Comparison of ENCODE assay signal across 24 mouse cellular contexts in genomic region chr15:88813262-88813661, GRCm38 (mm10). TPM values are rescaled to one million over a fixed set of nuclear protein-coding genes. Genes with fewer than 3 reads are reported as not detected.
A peak's percentile ranks its signal among the peaks of the same experiment; 100 is the strongest.
DNase-seq lines count a peak whose midpoint lies in the region; ATAC-seq and TF ChIP-seq lines count a peak whose summit lies in the region.
"Had no signal": no experiment of that assay in that cellular context is flagged by ENCODE, and none has a peak within 500 bp of the region (broad histone marks: within the 10 kb centered on the region; RNA-seq: fewer than 3 reads in every experiment).

No protein-coding gene starts in this region.

- TF ChIP-seq EP300 in lung, postnatal 0 days (IDR thresholded peaks at IDR 0.05): no peak

- peak; percentile 53 for DNase-seq in heart, embryonic 10.5 days (ENCODE audit: low spot score)
- no peak for DNase-seq in heart, adult 18-20 months
- DNase-seq in kidney, postnatal 0 days (ENCODE audit: low spot score): no peak
- DNase-seq in kidney, adult 11 months: no peak
- DNase-seq in liver, adult 2 months (ENCODE audit: extremely low read depth, low read depth, low spot score): no peak
- no peak for DNase-seq in liver, embryonic 11.5 days (ENCODE audit: low spot score)
- no peak for DNase-seq in lung, postnatal 0 days (ENCODE audit: low spot score)
- no peak for DNase-seq in lung, postnatal 14 days
- DNase-seq: adrenal gland, postnatal 10 days; adrenal gland, postnatal 36 days; cerebellum, adult 18-20 months; cerebellum, adult 9-10 months; cerebellum, postnatal 14 days; gastrocnemius, postnatal 10 days; heart, postnatal 10 days; heart, postnatal 36 days had no signal

- H3K9ac ChIP-seq in kidney, postnatal 0 days (ENCODE audit: low read depth, low read length): no peak overlapping the region
- no peak overlapping the region for H3K9ac ChIP-seq in liver, adult 2 months (ENCODE audit: low read depth, low read length)
- no peak overlapping the region for H3K9ac ChIP-seq in liver, embryonic 11.5 days (ENCODE audit: low read depth, low read length)
- H3K9ac ChIP-seq in lung, postnatal 0 days (replicated peaks; ENCODE audit: low read depth): no peak overlapping the region
- H3K9ac ChIP-seq: forebrain, embryonic 13.5 days; heart, embryonic 12.5 days; heart, embryonic 15.5 days; hindbrain, embryonic 13.5 days had no signal

- H3K36me3 ChIP-seq in heart, embryonic 10.5 days: peaks cover 80% of the 10 kb centered on the region
- peaks cover 6% of the 10 kb centered on the region; the same call in 1 of the 2 replicates for H3K36me3 ChIP-seq in kidney, postnatal 0 days (ENCODE audit: insufficient read depth, low read length)
- peaks cover 9% of the 10 kb centered on the region; the same call in 1 of the 2 replicates for H3K36me3 ChIP-seq in liver, adult 2 months (ENCODE audit: control insufficient read depth, insufficient read depth, low read length)
- H3K36me3 ChIP-seq in liver, embryonic 11.5 days (ENCODE audit: control insufficient read depth, insufficient read depth, low read length): peaks cover 18% of the 10 kb centered on the region
- H3K36me3 ChIP-seq in lung, postnatal 0 days (ENCODE audit: insufficient read depth, low read length): no peaks in the 10 kb centered on the region

- no peak overlapping the region for H3K4me2 ChIP-seq in kidney, postnatal 0 days (ENCODE audit: low read length)
- H3K4me2 ChIP-seq in liver, embryonic 11.5 days: no peak overlapping the region
- no peak overlapping the region for H3K4me2 ChIP-seq in lung, postnatal 0 days (replicated peaks; ENCODE audit: low read depth, low read length)
- H3K4me2 ChIP-seq: forebrain, embryonic 13.5 days; heart, embryonic 12.5 days; heart, embryonic 15.5 days; hindbrain, embryonic 13.5 days had no signal

- no peaks in the 10 kb centered on the region for H3K9me3 ChIP-seq in heart, embryonic 10.5 days
- H3K9me3 ChIP-seq in kidney, postnatal 0 days (replicated peaks; ENCODE audit: low read length): no peaks in the 10 kb centered on the region
- no peaks in the 10 kb centered on the region for H3K9me3 ChIP-seq in liver, embryonic 11.5 days (ENCODE audit: control insufficient read depth, low read length)
- H3K9me3 ChIP-seq in lung, postnatal 0 days (ENCODE audit: low read length): no peaks in the 10 kb centered on the region
- H3K9me3 ChIP-seq: forebrain, embryonic 10.5 days; forebrain, embryonic 13.5 days; heart, embryonic 12.5 days; heart, embryonic 15.5 days; hindbrain, embryonic 10.5 days; hindbrain, embryonic 13.5 days had no signal

- no peaks in the 10 kb centered on the region for H3K79me2 ChIP-seq in liver, adult 2 months (ENCODE audit: control insufficient read depth, insufficient read depth, low read length)

- ATAC-seq in kidney, postnatal 0 days (replicated peaks; ENCODE audit: low FRiP score, low read depth): no peak
- ATAC-seq in liver, embryonic 11.5 days (replicated peaks; ENCODE audit: low FRiP score): no peak
- no peak for ATAC-seq in lung, postnatal 0 days
- ATAC-seq: activated CD4-positive, CD25-positive, alpha-beta regulatory T cell, adult 4 months; forebrain, embryonic 13.5 days; forebrain, embryonic 16.5 days had no signal

- H3K27me3 ChIP-seq in heart, embryonic 10.5 days (ENCODE audit: insufficient read depth, poor library complexity, severe bottlenecking): no peaks in the 10 kb centered on the region
- no peaks in the 10 kb centered on the region for H3K27me3 ChIP-seq in kidney, postnatal 0 days (ENCODE audit: insufficient read depth, low read length)
- no peaks in the 10 kb centered on the region for H3K27me3 ChIP-seq in liver, adult 2 months (ENCODE audit: control insufficient read depth, insufficient read depth, low read length)
- H3K27me3 ChIP-seq in liver, embryonic 11.5 days (replicated peaks; ENCODE audit: control insufficient read depth, insufficient read depth, low read length): no peaks in the 10 kb centered on the region
- H3K27me3 ChIP-seq in lung, postnatal 0 days (replicated peaks; ENCODE audit: insufficient read depth, low read length): no peaks in the 10 kb centered on the region
- H3K27me3 ChIP-seq: forebrain, embryonic 13.5 days; heart, embryonic 12.5 days; heart, embryonic 15.5 days; hindbrain, embryonic 13.5 days had no signal

- no peak overlapping the region for H3K27ac ChIP-seq in heart, embryonic 10.5 days
- H3K27ac ChIP-seq in kidney, postnatal 0 days: no peak overlapping the region
- H3K27ac ChIP-seq in liver, adult 2 months (replicated peaks; ENCODE audit: insufficient read depth, low read depth, low read length): no peak overlapping the region
- H3K27ac ChIP-seq in liver, embryonic 11.5 days (ENCODE audit: low read depth, low read length): no peak overlapping the region
- no peak overlapping the region for H3K27ac ChIP-seq in lung, postnatal 0 days (ENCODE audit: low read length)
- H3K27ac ChIP-seq: forebrain, embryonic 10.5 days; forebrain, embryonic 13.5 days; heart, embryonic 15.5 days; hindbrain, embryonic 10.5 days; hindbrain, embryonic 13.5 days had no signal

- H3K4me1 ChIP-seq in heart, embryonic 10.5 days: peaks cover 2% of the 10 kb centered on the region; the same call in 1 of the 2 replicates
- H3K4me1 ChIP-seq in kidney, postnatal 0 days (replicated peaks; ENCODE audit: insufficient read depth, low read length): no peaks in the 10 kb centered on the region
- H3K4me1 ChIP-seq in liver, adult 2 months (ENCODE audit: control insufficient read depth, insufficient read depth, low read length): peaks cover under 1% of the 10 kb centered on the region; the same call in 1 of the 2 replicates
- H3K4me1 ChIP-seq in liver, embryonic 11.5 days (replicated peaks; ENCODE audit: control insufficient read depth, insufficient read depth, low read length): no peaks in the 10 kb centered on the region
- no peaks in the 10 kb centered on the region for H3K4me1 ChIP-seq in lung, postnatal 0 days (ENCODE audit: insufficient read depth, low read depth, low read length)

- 86% methylated on average over 3 of the region's 3 CpGs for WGBS in heart, embryonic 10.5 days
- WGBS in kidney, postnatal 0 days: 92% methylated on average over 3 of the region's 3 CpGs
- WGBS in liver, adult 2 months: 88% methylated on average over 3 of the region's 3 CpGs
- 82% methylated on average over 3 of the region's 3 CpGs for WGBS in liver, embryonic 11.5 days
- 84% methylated on average over 3 of the region's 3 CpGs for WGBS in lung, postnatal 0 days

- TF ChIP-seq POLR2A in liver, adult 2 months (IDR thresholded peaks at IDR 0.05; ENCODE audit: extremely low read depth, insufficient read depth, low read length): no peak

- TF ChIP-seq CTCF in kidney, postnatal 0 days (IDR thresholded peaks at IDR 0.05; ENCODE audit: low read depth): peak; percentile 51
- TF ChIP-seq CTCF in liver, adult 2 months (IDR thresholded peaks at IDR 0.05; ENCODE audit: low read depth, low read length): 0 out of 2 replicates have a peak, but pooled peaks have one; percentile 10
- TF ChIP-seq CTCF in lung, postnatal 0 days (IDR thresholded peaks at IDR 0.05): peak; percentile 38

- H3K4me3 ChIP-seq in heart, embryonic 10.5 days: no peak overlapping the region
- H3K4me3 ChIP-seq in kidney, postnatal 0 days (replicated peaks; ENCODE audit: low read depth, low read length): no peak overlapping the region
- no peak overlapping the region for H3K4me3 ChIP-seq in liver, adult 2 months (ENCODE audit: insufficient read depth, low read depth, low read length)
- H3K4me3 ChIP-seq in liver, embryonic 11.5 days (ENCODE audit: low read depth, low read length): no peak overlapping the region
- H3K4me3 ChIP-seq in lung, postnatal 0 days (ENCODE audit: low read depth, low read length): no peak overlapping the region
- H3K4me3 ChIP-seq: forebrain, embryonic 10.5 days; forebrain, embryonic 13.5 days; heart, embryonic 12.5 days; heart, embryonic 15.5 days; hindbrain, embryonic 10.5 days; hindbrain, embryonic 13.5 days had no signal

RNA-seq across cellular contexts. Expression of gene Alg12, which starts 5.9 kb away (rescaled TPM):
- 14.6 and 15.2 TPM in 2 replicates for polyA plus RNA-seq in heart, embryonic 10.5 days (2016; fragmentation: Nextera tagmentation; extraction: Ambion mirVana)
- 1 to 10 TPM; 8.3 to 8.8 TPM for total RNA-seq in heart, adult 18-20 months (2021)
- polyA plus RNA-seq in kidney, postnatal 0 days (2015; fragmentation: Nextera tagmentation; extraction: Ambion mirVana): 9.8 and 11.2 TPM in 2 replicates
- total RNA-seq in liver, adult 2 months (2014; rRNA removed): 4.9 and 5.8 TPM in 2 replicates
- polyA plus RNA-seq in liver, adult 2 months (2012; rRNA removed): 9.4 and 14.4 TPM in 2 replicates
- polyA plus RNA-seq in liver, embryonic 11.5 days (2014; fragmentation: Nextera tagmentation; extraction: Ambion mirVana): 13.9 and 14.2 TPM in 2 replicates
- polyA plus RNA-seq in lung, postnatal 0 days (2015; fragmentation: Nextera tagmentation; extraction: Ambion mirVana): 7.2 and 7.9 TPM in 2 replicates

RNA-seq across cellular contexts. Expression of gene Creld2, which starts 6.2 kb away (rescaled TPM):
- polyA plus RNA-seq in heart, embryonic 10.5 days (2016; fragmentation: Nextera tagmentation; extraction: Ambion mirVana): 98.6 and 126 TPM in 2 replicates
- 10 to 100 TPM; 19.6 to 28.7 TPM for total RNA-seq in heart, adult 18-20 months (2021)
- polyA plus RNA-seq in kidney, postnatal 0 days (2015; fragmentation: Nextera tagmentation; extraction: Ambion mirVana): 79.0 and 89.8 TPM in 2 replicates
- 51.4 and 70.2 TPM in 2 replicates for total RNA-seq in liver, adult 2 months (2014; rRNA removed)
- polyA plus RNA-seq in liver, adult 2 months (2012; rRNA removed): 32.6 and 32.9 TPM in 2 replicates
- 107 and 109 TPM in 2 replicates for polyA plus RNA-seq in liver, embryonic 11.5 days (2014; fragmentation: Nextera tagmentation; extraction: Ambion mirVana)
- polyA plus RNA-seq in lung, postnatal 0 days (2015; fragmentation: Nextera tagmentation; extraction: Ambion mirVana): 62.6 and 76.5 TPM in 2 replicates

RNA-seq across cellular contexts. Expression of gene Pim3, which starts 48.7 kb away (rescaled TPM):
- 68.1 and 73.7 TPM in 2 replicates for polyA plus RNA-seq in heart, embryonic 10.5 days (2016; fragmentation: Nextera tagmentation; extraction: Ambion mirVana)
- 100 to 1,000 TPM in 1 of 2 experiments, 10 to 100 TPM in 1; 97.9 to 139 TPM for total RNA-seq in heart, adult 18-20 months (2021)
- polyA plus RNA-seq in kidney, postnatal 0 days (2015; fragmentation: Nextera tagmentation; extraction: Ambion mirVana): 83.4 and 88.6 TPM in 2 replicates
- 59.7 and 68.3 TPM in 2 replicates for total RNA-seq in liver, adult 2 months (2014; rRNA removed)
- 17.7 and 31.2 TPM in 2 replicates for polyA plus RNA-seq in liver, adult 2 months (2012; rRNA removed)
- polyA plus RNA-seq in liver, embryonic 11.5 days (2014; fragmentation: Nextera tagmentation; extraction: Ambion mirVana): 34.0 and 35.9 TPM in 2 replicates
- polyA plus RNA-seq in lung, postnatal 0 days (2015; fragmentation: Nextera tagmentation; extraction: Ambion mirVana): 66.0 and 69.6 TPM in 2 replicates
